Mouse (Mus musculus): ENCODE measurements around the gene Serpini1. TPM values are rescaled to one million over a fixed set of nuclear protein-coding genes. Genes with fewer than 3 reads are reported as not detected.

Gene Serpini1
- polyA plus RNA-seq, 1 experiment from 2014 or later, result 54.5 TPM

- whole genome bisulfite sequencing, result 68% methylated on average over 2 of the region's 2 CpGs
- H3K4me1 ChIP-seq, result peaks cover 3% of the 10 kb centered on the region; the same call in 1 of the 2 replicates
- H3K9me3 ChIP-seq (replicated peaks), result no peaks in the 10 kb centered on the region
- no peaks in the 10 kb centered on the region for H3K36me3 ChIP-seq
- H3K4me2 ChIP-seq (replicated peaks), result no peak overlapping the region
- no peak overlapping the region for H3K4me3 ChIP-seq
- ATAC-seq (ENCODE audit: low FRiP score), result no peak
- H3K9ac ChIP-seq, result no peak overlapping the region
- no peak overlapping the region for H3K27ac ChIP-seq
- no peaks in the 10 kb centered on the region for H3K27me3 ChIP-seq
Measured at GRCm38 (mm10) chr3:75574074-75574473, 16.7 kb downstream of the Serpini1 start.

GRCm38 (mm10) chr3:75575582-75575981 lies 18.2 kb downstream of the Serpini1 start:
- H3K4me1 ChIP-seq, result peaks cover 3% of the 10 kb centered on the region; the same call in 1 of the 2 replicates
- H3K4me3 ChIP-seq, result no peak overlapping the region
- H3K36me3 ChIP-seq, result no peaks in the 10 kb centered on the region
- no peak overlapping the region for H3K27ac ChIP-seq
- no peak for ATAC-seq (ENCODE audit: low FRiP score)
- no peaks in the 10 kb centered on the region for H3K27me3 ChIP-seq
- no peaks in the 10 kb centered on the region for H3K9me3 ChIP-seq (replicated peaks)
- H3K4me2 ChIP-seq (replicated peaks), result no peak overlapping the region
- 82% methylated on average over 1 of the region's 1 CpGs for WGBS
- H3K9ac ChIP-seq, result no peak overlapping the region

- Histone ChIP-seq H3K9ac (no peak overlapping the region), H3K9me3 (replicated peaks) (no peaks in the 10 kb centered on the region), H3K27me3 (no peaks in the 10 kb centered on the region), H3K4me3 (no peak overlapping the region), H3K4me2 (replicated peaks) (no peak overlapping the region), H3K36me3 (no peaks in the 10 kb centered on the region), H3K27ac (no peak overlapping the region), H3K4me1 (no peaks in the 10 kb centered on the region)
- 0 out of 2 replicates have a peak, but pooled peaks have one; percentile 32 for ATAC-seq (ENCODE audit: low FRiP score)
- WGBS, result 50% methylated on average over 4 of the region's 4 CpGs
Measured at GRCm38 (mm10) chr3:75579352-75579751, 22.0 kb downstream of the Serpini1 start.

GRCm38 (mm10) chr3:75583293-75583692 lies 25.9 kb downstream of the Serpini1 start:
- Histone ChIP-seq H3K27me3 (no peaks in the 10 kb centered on the region), H3K36me3 (no peaks in the 10 kb centered on the region), H3K9me3 (replicated peaks) (no peaks in the 10 kb centered on the region), H3K4me3 (no peak overlapping the region), H3K4me1 (no peaks in the 10 kb centered on the region), H3K27ac (no peak overlapping the region), H3K9ac (no peak overlapping the region), H3K4me2 (replicated peaks) (no peak overlapping the region)
- ATAC-seq (ENCODE audit: low FRiP score), result no peak
- WGBS, result 90% methylated on average over 3 of the region's 3 CpGs

- Histone ChIP-seq H3K9ac (no peak overlapping the region), H3K4me3 (no peak overlapping the region), H3K27me3 (no peaks in the 10 kb centered on the region), H3K4me2 (replicated peaks) (no peak overlapping the region), H3K9me3 (replicated peaks) (no peaks in the 10 kb centered on the region), H3K4me1 (no peaks in the 10 kb centered on the region), H3K27ac (no peak overlapping the region), H3K36me3 (no peaks in the 10 kb centered on the region)
- 89% methylated on average over 4 of the region's 4 CpGs for WGBS
- no peak for ATAC-seq (ENCODE audit: low FRiP score)
Measured at GRCm38 (mm10) chr3:75584898-75585297, 27.6 kb downstream of the Serpini1 start.

GRCm38 (mm10) chr3:75611019-75611418 lies 53.7 kb downstream of the Serpini1 start:
- WGBS, result 75% methylated on average over 7 of the region's 7 CpGs
- no peak overlapping the region for H3K4me2 ChIP-seq (replicated peaks)
- ATAC-seq (ENCODE audit: low FRiP score), result no peak

GRCm38 (mm10) chr3:75624627-75625026 lies 67.3 kb downstream of the Serpini1 start:
- 91% methylated on average over 2 of the region's 2 CpGs for WGBS
- Histone ChIP-seq H3K4me2 (replicated peaks) (no peak overlapping the region), H3K9ac (no peak overlapping the region), H3K36me3 (no peaks in the 10 kb centered on the region), H3K27ac (no peak overlapping the region), H3K27me3 (no peaks in the 10 kb centered on the region), H3K9me3 (replicated peaks) (no peaks in the 10 kb centered on the region), H3K4me1 (no peaks in the 10 kb centered on the region), H3K4me3 (no peak overlapping the region)
- ATAC-seq (ENCODE audit: low FRiP score), result no peak

More at GRCm38 (mm10) chr3:75611019-75611418, 53.7 kb downstream of the Serpini1 start:
- Histone ChIP-seq H3K27ac (no peak overlapping the region), H3K36me3 (no peaks in the 10 kb centered on the region), H3K9me3 (replicated peaks) (no peaks in the 10 kb centered on the region), H3K27me3 (no peaks in the 10 kb centered on the region), H3K4me3 (no peak overlapping the region), H3K4me1 (no peaks in the 10 kb centered on the region), H3K9ac (no peak overlapping the region)

- no peak for ATAC-seq (ENCODE audit: low FRiP score)
- Histone ChIP-seq H3K27ac (no peak overlapping the region), H3K4me1 (peaks cover 5% of the 10 kb centered on the region; the same call in 1 of the 2 replicates), H3K4me3 (no peak overlapping the region), H3K4me2 (replicated peaks) (no peak overlapping the region), H3K27me3 (no peaks in the 10 kb centered on the region), H3K9ac (no peak overlapping the region), H3K9me3 (replicated peaks) (no peaks in the 10 kb centered on the region), H3K36me3 (no peaks in the 10 kb centered on the region)
- WGBS, result 81% methylated on average over 4 of the region's 4 CpGs
Measured at GRCm38 (mm10) chr3:75630988-75631615, 73.8 kb downstream of the Serpini1 start.

GRCm38 (mm10) chr3:75633221-75633620 lies 75.9 kb downstream of the Serpini1 start:
- Histone ChIP-seq H3K9me3 (replicated peaks) (no peaks in the 10 kb centered on the region), H3K4me3 (no peak overlapping the region), H3K36me3 (no peaks in the 10 kb centered on the region), H3K4me1 (peaks cover 5% of the 10 kb centered on the region; the same call in 1 of the 2 replicates), H3K9ac (no peak overlapping the region), H3K4me2 (replicated peaks) (no peak overlapping the region), H3K27me3 (no peaks in the 10 kb centered on the region), H3K27ac (no peak overlapping the region)
- ATAC-seq (ENCODE audit: low FRiP score), result peak; percentile 69
- WGBS, result 79% methylated on average over 1 of the region's 1 CpGs

GRCm38 (mm10) chr3:75633635-75634034 lies 76.3 kb downstream of the Serpini1 start:
- 33% methylated on average over 4 of the region's 4 CpGs for WGBS
- no peaks in the 10 kb centered on the region for H3K9me3 ChIP-seq (replicated peaks)
- ATAC-seq (ENCODE audit: low FRiP score), result peak; percentile 74
- H3K4me3 ChIP-seq, result no peak overlapping the region
- no peak overlapping the region for H3K4me2 ChIP-seq (replicated peaks)
- H3K9ac ChIP-seq, result no peak overlapping the region
- no peaks in the 10 kb centered on the region for H3K27me3 ChIP-seq
- H3K36me3 ChIP-seq, result no peaks in the 10 kb centered on the region
- no peak overlapping the region for H3K27ac ChIP-seq
- H3K4me1 ChIP-seq, result peaks cover 5% of the 10 kb centered on the region; the same call in 1 of the 2 replicates

- Histone ChIP-seq H3K27me3 (no peaks in the 10 kb centered on the region), H3K36me3 (no peaks in the 10 kb centered on the region), H3K4me2 (replicated peaks) (no peak overlapping the region), H3K9me3 (replicated peaks) (no peaks in the 10 kb centered on the region), H3K9ac (no peak overlapping the region), H3K27ac (no peak overlapping the region), H3K4me1 (peaks cover 5% of the 10 kb centered on the region; the same call in 1 of the 2 replicates), H3K4me3 (no peak overlapping the region)
- ATAC-seq (ENCODE audit: low FRiP score), result no peak
- 87% methylated on average over 1 of the region's 1 CpGs for WGBS
Measured at GRCm38 (mm10) chr3:75635648-75636047, 78.3 kb downstream of the Serpini1 start.

GRCm38 (mm10) chr3:75639546-75639945 lies 82.2 kb downstream of the Serpini1 start:
- Histone ChIP-seq H3K4me2 (replicated peaks) (no peak overlapping the region), H3K9me3 (replicated peaks) (no peaks in the 10 kb centered on the region), H3K4me3 (no peak overlapping the region), H3K27ac (no peak overlapping the region), H3K36me3 (no peaks in the 10 kb centered on the region), H3K4me1 (no peaks in the 10 kb centered on the region), H3K27me3 (no peaks in the 10 kb centered on the region), H3K9ac (no peak overlapping the region)
- ATAC-seq (ENCODE audit: low FRiP score), result no peak
- WGBS, result 63% methylated on average over 1 of the region's 1 CpGs

- ATAC-seq (ENCODE audit: low FRiP score), result no peak
- H3K9ac ChIP-seq, result no peak overlapping the region
- H3K9me3 ChIP-seq (replicated peaks), result no peaks in the 10 kb centered on the region
Measured at GRCm38 (mm10) chr3:75647542-75647941, 90.2 kb downstream of the Serpini1 start.

More at GRCm38 (mm10) chr3:75647542-75647941, 90.2 kb downstream of the Serpini1 start:
- Histone ChIP-seq H3K27me3 (no peaks in the 10 kb centered on the region), H3K4me2 (replicated peaks) (no peak overlapping the region), H3K36me3 (no peaks in the 10 kb centered on the region), H3K4me1 (no peaks in the 10 kb centered on the region), H3K4me3 (no peak overlapping the region), H3K27ac (no peak overlapping the region)
